Mouse (Mus musculus) intestine, embryonic 16.5 days (tissue): ENCODE data around the gene F13a1. TPM values are rescaled to one million over a fixed set of nuclear protein-coding genes. Genes with fewer than 3 reads are reported as not detected.

Experiments
- ATAC-seq: fragments of 200-750 bp; cut with Nextera tagmentation; 2 replicates; pipeline ENCODE4 v1.8.0; 2017; ENCODE audit warnings: moderate TSS enrichment, moderate library complexity
- H3K27ac ChIP-seq: fragments of 300-500 bp; sonication (generic); 2 replicates; pipeline ENCODE4 v1.5.1; 2014; ENCODE audit warnings: mild to moderate bottlenecking, low read length
- H3K27me3 ChIP-seq: fragments of 300-500 bp; sonication (generic); replicated peaks from 2 replicates; pipeline ENCODE4 v1.6.1; 2014; ENCODE audit warnings: low read length, control low read depth, mixed read lengths; ENCODE audit not compliant: control insufficient read depth, insufficient read depth
- H3K36me3 ChIP-seq: fragments of 300-500 bp; sonication (generic); 2 replicates; pipeline ENCODE4 v1.6.1; 2014; ENCODE audit warnings: low read length, control low read depth; ENCODE audit not compliant: control insufficient read depth, insufficient read depth
- H3K4me1 ChIP-seq: fragments of 300-500 bp; sonication (generic); 2 replicates; pipeline ENCODE4 v1.6.1; 2014; ENCODE audit warnings: low read length, control low read depth, mixed read lengths; ENCODE audit not compliant: control insufficient read depth, insufficient read depth
- H3K4me2 ChIP-seq: fragments of 300-500 bp; sonication (generic); 2 replicates; pipeline ENCODE4 v1.6.1; 2014; ENCODE audit warnings: low read depth, low read length, control low read depth
- H3K4me3 ChIP-seq: fragments of 300-500 bp; sonication (generic); 2 replicates; pipeline ENCODE4 v1.5.1; 2014; ENCODE audit warnings: mild to moderate bottlenecking, low read length
- H3K9ac ChIP-seq: fragments of 300-500 bp; sonication (generic); 2 replicates; pipeline ENCODE4 v1.6.1; 2014; ENCODE audit warnings: low read depth, low read length
- H3K9me3 ChIP-seq: fragments of 300-500 bp; sonication (generic); 2 replicates; pipeline ENCODE4 v1.6.1; 2016; ENCODE audit warnings: low read length, control low read depth; ENCODE audit not compliant: control insufficient read depth
- WGBS: fragments of 180-500 bp; shearing (Covaris S2); extraction: QIAGEN DNeasy Blood & Tissue Kit; methylation state at CpG from one replicate; pipeline ENCODE4 v1.1.7; 2014; 5-methylcytosine and 5-hydroxymethylcytosine counted together
- polyA plus RNA-seq: library from polyadenylated mRNA; unstranded; fragments of >200 nt; fragmentation: Nextera tagmentation; extraction: Ambion mirVana; gene quantifications from 2 replicates; pipeline ENCODE4 v1.2.1, GENCODE M21; 2015

F13a1 gene
- polyA plus RNA-seq, 1 experiment from 2014 or later = 16.9 TPM

GRCm38 (mm10) chr13:36901603-36902002, 148.4 kb downstream of the F13a1 start:
- Histone ChIP-seq H3K4me1 (no peaks in the 10 kb centered on the region), H3K4me2 (no peak overlapping the region), H3K36me3 (no peaks in the 10 kb centered on the region), H3K9me3 (no peaks in the 10 kb centered on the region), H3K27me3 (no peaks in the 10 kb centered on the region), H3K27ac (no peak overlapping the region), H3K4me3 (no peak overlapping the region), H3K9ac (no peak overlapping the region)
- WGBS = 82% methylated on average over 3 of the region's 3 CpGs
- no peak for ATAC-seq

- Histone ChIP-seq H3K27ac (no peak overlapping the region), H3K4me2 (no peak overlapping the region), H3K4me3 (no peak overlapping the region), H3K27me3 (no peaks in the 10 kb centered on the region), H3K9me3 (no peaks in the 10 kb centered on the region), H3K9ac (no peak overlapping the region), H3K36me3 (no peaks in the 10 kb centered on the region), H3K4me1 (no peaks in the 10 kb centered on the region)
- 63% methylated on average over 3 of the region's 3 CpGs for WGBS
- no peak for ATAC-seq
These were observed 149.0 kb downstream of the F13a1 start for GRCm38 (mm10) chr13:36901016-36901415.

- Histone ChIP-seq H3K27me3 (no peaks in the 10 kb centered on the region), H3K27ac (no peak overlapping the region), H3K4me1 (no peaks in the 10 kb centered on the region), H3K9ac (no peak overlapping the region), H3K4me2 (no peak overlapping the region), H3K4me3 (no peak overlapping the region), H3K36me3 (no peaks in the 10 kb centered on the region), H3K9me3 (no peaks in the 10 kb centered on the region)
- WGBS = 48% methylated on average over 3 of the region's 3 CpGs
- ATAC-seq = no peak
These were observed 154.0 kb downstream of the F13a1 start for GRCm38 (mm10) chr13:36896061-36896460.

- Histone ChIP-seq H3K4me2 (no peak overlapping the region), H3K27me3 (no peaks in the 10 kb centered on the region), H3K27ac (no peak overlapping the region), H3K36me3 (no peaks in the 10 kb centered on the region), H3K4me1 (no peaks in the 10 kb centered on the region), H3K4me3 (no peak overlapping the region), H3K9me3 (no peaks in the 10 kb centered on the region), H3K9ac (no peak overlapping the region)
- WGBS = 96% methylated on average over 3 of the region's 3 CpGs
- no peak for ATAC-seq
These were observed 156.3 kb downstream of the F13a1 start for GRCm38 (mm10) chr13:36893762-36894161.

GRCm38 (mm10) chr13:36892216-36892615, 157.8 kb downstream of the F13a1 start:
- H3K27me3 ChIP-seq = no peaks in the 10 kb centered on the region
- H3K27ac ChIP-seq = no peak overlapping the region
- H3K9ac ChIP-seq = no peak overlapping the region
- H3K4me3 ChIP-seq = no peak overlapping the region
- no peaks in the 10 kb centered on the region for H3K9me3 ChIP-seq
- WGBS = 80% methylated on average over 1 of the region's 1 CpGs
- no peak for ATAC-seq
- H3K4me1 ChIP-seq = no peaks in the 10 kb centered on the region
- H3K36me3 ChIP-seq = no peaks in the 10 kb centered on the region
- H3K4me2 ChIP-seq = no peak overlapping the region

GRCm38 (mm10) chr13:36885973-36886372, 164.1 kb downstream of the F13a1 start:
- ATAC-seq = no peak
- Histone ChIP-seq H3K4me1 (no peaks in the 10 kb centered on the region), H3K4me3 (no peak overlapping the region), H3K9ac (no peak overlapping the region), H3K36me3 (no peaks in the 10 kb centered on the region), H3K27ac (no peak overlapping the region), H3K27me3 (no peaks in the 10 kb centered on the region), H3K9me3 (no peaks in the 10 kb centered on the region), H3K4me2 (no peak overlapping the region)
- WGBS = 83% methylated on average over 7 of the region's 7 CpGs

- Histone ChIP-seq H3K4me2 (no peak overlapping the region), H3K9ac (no peak overlapping the region), H3K27ac (no peak overlapping the region), H3K27me3 (no peaks in the 10 kb centered on the region), H3K9me3 (no peaks in the 10 kb centered on the region), H3K4me1 (no peaks in the 10 kb centered on the region), H3K4me3 (no peak overlapping the region), H3K36me3 (no peaks in the 10 kb centered on the region)
- WGBS = 76% methylated on average over 3 of the region's 3 CpGs
- ATAC-seq = no peak
These were observed 210.9 kb downstream of the F13a1 start for GRCm38 (mm10) chr13:36839111-36839510.
